Mouse (Mus musculus) G1E (cell line): Measurements from ENCODE around the gene Pbld1. TPM values are rescaled to one million over a fixed set of nuclear protein-coding genes. Genes with fewer than 3 reads are reported as not detected.

Experiments used
- ATAC-seq: 2 replicates; pipeline ENCODE4 v1.8.0; 2016; ENCODE audit warnings: mild to moderate bottlenecking; ENCODE audit not compliant: insufficient number of reproducible peaks, poor library complexity, low FRiP score, severe bottlenecking; ENCODE audit errors: extremely low read depth
- DNase-seq: peaks from one replicate; pipeline ENCODE4 v3.0.0; 2012; ENCODE audit warnings: low spot score
- H3K27me3 ChIP-seq: 2 replicates; pipeline ENCODE4 v1.6.1; 2012; ENCODE audit warnings: mild to moderate bottlenecking, low read length, inconsistent platforms; ENCODE audit not compliant: insufficient read depth
- H3K36me3 ChIP-seq: replicated peaks from 2 replicates; pipeline ENCODE3; 2012; ENCODE audit warnings: mild to moderate bottlenecking, inconsistent platforms
- H3K4me1 ChIP-seq: 2 replicates; pipeline ENCODE4 v1.6.1; 2012; ENCODE audit warnings: low read depth, low read length, inconsistent platforms, mixed read lengths; ENCODE audit not compliant: insufficient read depth
- H3K4me3 ChIP-seq: 2 replicates; pipeline ENCODE4 v1.5.1; 2012; ENCODE audit warnings: low read depth, mild to moderate bottlenecking, inconsistent platforms, low read length, moderate library complexity, mixed read lengths
- H3K9me3 ChIP-seq: replicated peaks from 2 replicates; pipeline ENCODE4 v1.6.1; 2012; ENCODE audit warnings: inconsistent platforms
- CTCF ChIP-seq: IDR thresholded peaks from 2 replicates; pipeline ENCODE4 v1.5.1; 2012; ENCODE audit warnings: low read depth, low read length, inconsistent platforms, mixed read lengths
- GATA1 ChIP-seq: IDR thresholded peaks from 2 replicates; pipeline ENCODE4 v1.6.1; 2012; ENCODE audit warnings: borderline replicate concordance, low read length, inconsistent platforms, mixed read lengths
- GATA2 ChIP-seq: IDR thresholded peaks from 2 replicates; pipeline ENCODE4 v1.6.1; 2012; ENCODE audit warnings: low read depth, low read length, inconsistent platforms, borderline replicate concordance
- POLR2AphosphoS5 ChIP-seq: IDR thresholded peaks from 2 replicates; pipeline ENCODE4 v1.6.1; 2012; ENCODE audit warnings: low read depth, low read length, inconsistent platforms; ENCODE audit not compliant: insufficient replicate concordance
- TAL1 ChIP-seq: conservative IDR thresholded peaks from 2 replicates; pipeline ENCODE4 v1.6.1; 2012; ENCODE audit warnings: low read depth, low read length, inconsistent platforms, mixed read lengths
- polyA plus RNA-seq: library from polyadenylated mRNA; stranded (reverse); fragments of >175 nt; gene quantifications from 2 replicates; pipeline ENCODE4 v1.2.3, GENCODE M21; 2012
- total RNA-seq, 2 experiments: library from RNA; stranded (forward) in 1 of 2; stranded (reverse) in 1 of 2; fragments of 200-1000 nt in 1 of 2; fragments of >200 nt in 1 of 2; fragmentation: Nextera tagmentation in 1 of 2; gene quantifications; 2 replicates each; pipeline ENCODE4 v1.2.3; 2014 to 2017

Gene Pbld1
- total and polyA plus RNA-seq, 3 experiments = 0.33 TPM; not detected in 2

DNA sequence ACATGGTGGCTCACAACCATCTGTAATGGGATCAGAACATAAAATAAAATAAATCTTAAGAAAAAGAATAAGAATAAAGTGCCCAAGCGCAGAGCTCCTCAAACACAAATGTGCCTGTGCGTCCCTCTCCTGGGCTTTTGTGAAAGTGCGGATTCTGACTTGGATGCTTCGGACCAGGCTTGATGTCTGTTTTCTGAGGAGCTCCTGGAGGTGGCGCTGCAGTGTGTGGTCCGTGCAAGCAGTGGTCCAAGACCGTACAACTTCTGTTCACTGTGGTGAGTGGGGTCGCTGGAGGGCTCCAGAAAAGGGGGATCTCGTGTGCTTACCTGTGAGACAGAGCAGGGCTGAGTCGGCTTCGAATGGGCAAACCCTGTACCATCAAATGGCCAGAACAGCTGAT is 65.4 kb downstream of the Pbld1 start:
- ATAC-seq = no peak
- no peak for DNase-seq

DNA sequence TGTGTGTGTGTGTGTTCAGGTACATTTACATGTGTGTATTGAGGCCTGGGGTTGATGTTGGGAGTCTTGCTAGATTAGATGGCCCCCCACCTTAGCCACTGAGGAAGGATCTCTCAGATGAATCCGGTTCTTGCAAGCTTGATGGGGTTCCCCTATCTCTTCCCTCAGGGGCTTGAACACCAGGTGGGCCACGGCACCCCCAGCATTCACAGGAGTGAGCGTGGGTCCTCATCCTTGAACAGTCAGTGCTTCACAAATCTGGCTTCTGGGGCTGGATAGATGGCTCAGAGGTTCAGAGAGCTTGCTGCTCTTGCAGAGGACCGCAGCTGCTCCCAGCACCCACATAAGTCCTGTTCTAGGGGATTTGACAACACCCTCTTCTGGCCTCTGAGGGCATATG is 66.2 kb downstream of the Pbld1 start:
- no peak for ATAC-seq
- no peaks in the 10 kb centered on the region for H3K9me3 ChIP-seq
- TF ChIP-seq GATA1 (no peak), TAL1 (no peak), POLR2AphosphoS5 (no peak), GATA2 (no peak), CTCF (no peak)

More for the DNA sequence above, 65.4 kb downstream of the Pbld1 start:
- Histone ChIP-seq H3K4me1 (no peaks in the 10 kb centered on the region), H3K4me3 (no peak overlapping the region), H3K27me3 (no peaks in the 10 kb centered on the region), H3K36me3 (no peaks in the 10 kb centered on the region), H3K9me3 (no peaks in the 10 kb centered on the region)
- TF ChIP-seq TAL1 (no peak), CTCF (no peak), GATA2 (no peak), GATA1 (no peak), POLR2AphosphoS5 (no peak)

DNA sequence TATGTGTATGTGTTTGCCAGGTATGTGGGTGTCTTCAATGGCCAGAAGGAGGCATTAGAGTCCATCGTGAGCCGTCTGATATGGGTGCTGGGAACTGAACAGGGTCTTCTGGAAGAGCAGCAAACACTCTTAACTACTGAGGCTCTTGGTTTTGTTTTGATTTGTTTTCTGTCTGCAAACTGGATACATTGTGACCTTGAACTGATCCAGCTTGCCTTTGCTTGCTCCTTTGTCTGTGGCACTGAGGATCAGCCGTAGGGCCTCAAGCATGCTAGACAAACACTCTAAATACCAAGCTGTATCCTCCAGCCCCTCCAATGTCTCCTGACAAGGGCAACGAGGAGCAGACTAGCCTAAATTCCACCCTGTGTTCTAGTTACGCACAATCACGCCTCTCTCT is 67.2 kb downstream of the Pbld1 start:
- H3K36me3 ChIP-seq = no peaks in the 10 kb centered on the region
- H3K4me3 ChIP-seq = no peak overlapping the region
- no peaks in the 10 kb centered on the region for H3K4me1 ChIP-seq
- ATAC-seq (no peak), DNase-seq (no peak)
- no peaks in the 10 kb centered on the region for H3K9me3 ChIP-seq
- TF ChIP-seq GATA2 = no peak
- TF ChIP-seq CTCF = no peak
- TF ChIP-seq GATA1 = no peak
- no peak for TF ChIP-seq TAL1
- no peak for TF ChIP-seq POLR2AphosphoS5
- no peaks in the 10 kb centered on the region for H3K27me3 ChIP-seq

More for the DNA sequence above, 66.2 kb downstream of the Pbld1 start:
- Histone ChIP-seq H3K4me1 (no peaks in the 10 kb centered on the region), H3K4me3 (no peak overlapping the region), H3K27me3 (no peaks in the 10 kb centered on the region), H3K36me3 (no peaks in the 10 kb centered on the region)
- DNase-seq = no peak

Other genes starting within 250 kb of the Pbld1 start
- gene Tet1, start 151.2 kb upstream of the Pbld1 start, total RNA-seq (2014; fragmentation: Nextera tagmentation) = not detected in 2 replicates
- gene Tet1, start 151.2 kb upstream of the Pbld1 start, total RNA-seq (2017) = 0.29 and 0.44 TPM in 2 replicates
- gene Tet1, start 151.2 kb upstream of the Pbld1 start, polyA plus RNA-seq = not detected in 2 replicates
- 14.0 and 14.7 TPM in 2 replicates for gene Slc25a16, start 139.5 kb upstream of the Pbld1 start, total RNA-seq (2014; fragmentation: Nextera tagmentation)
- 12.1 and 14.2 TPM in 2 replicates for gene Slc25a16, start 139.5 kb upstream of the Pbld1 start, total RNA-seq (2017)
- 7.2 and 9.7 TPM in 2 replicates for gene Slc25a16, start 139.5 kb upstream of the Pbld1 start, polyA plus RNA-seq
- 21.3 and 25.4 TPM in 2 replicates for gene Dna2, start 113.1 kb upstream of the Pbld1 start, total RNA-seq (2014; fragmentation: Nextera tagmentation)
- gene Dna2, start 113.1 kb upstream of the Pbld1 start, total RNA-seq (2017) = 21.4 and 24.5 TPM in 2 replicates
- gene Dna2, start 113.1 kb upstream of the Pbld1 start, polyA plus RNA-seq = 8.0 and 9.6 TPM in 2 replicates
- 4.7 and 6.5 TPM in 2 replicates for gene Rufy2, start 79.9 kb upstream of the Pbld1 start, total RNA-seq (2014; fragmentation: Nextera tagmentation)
- 5.8 and 5.9 TPM in 2 replicates for gene Rufy2, start 79.9 kb upstream of the Pbld1 start, total RNA-seq (2017)
- 0.47 and 0.57 TPM in 2 replicates for gene Rufy2, start 79.9 kb upstream of the Pbld1 start, polyA plus RNA-seq
- 12.2 and 26.2 TPM in 2 replicates for gene Hnrnph3, start 35.9 kb upstream of the Pbld1 start, total RNA-seq (2014; fragmentation: Nextera tagmentation)
- 16.9 and 28.8 TPM in 2 replicates for gene Hnrnph3, start 35.9 kb upstream of the Pbld1 start, total RNA-seq (2017)
- 7.3 and 7.8 TPM in 2 replicates for gene Hnrnph3, start 35.9 kb upstream of the Pbld1 start, polyA plus RNA-seq
- gene Pbld2, start 35.8 kb upstream of the Pbld1 start, total RNA-seq (2014; fragmentation: Nextera tagmentation) = not detected in 2 replicates
- gene Pbld2, start 35.8 kb upstream of the Pbld1 start, total RNA-seq (2017) = 0.23 TPM in 1 of 2 replicates, not detected in the other
- not detected in 2 replicates for gene Pbld2, start 35.8 kb upstream of the Pbld1 start, polyA plus RNA-seq
- gene Atoh7, start 39.5 kb downstream of the Pbld1 start, total RNA-seq (2014; fragmentation: Nextera tagmentation) = not detected in 2 replicates
- not detected in 2 replicates for gene Atoh7, start 39.5 kb downstream of the Pbld1 start, total RNA-seq (2017)
- gene Atoh7, start 39.5 kb downstream of the Pbld1 start, polyA plus RNA-seq = not detected in 2 replicates
- gene Mypn, start 143.8 kb downstream of the Pbld1 start, total RNA-seq (2014; fragmentation: Nextera tagmentation) = not detected in 2 replicates
- not detected in 2 replicates for gene Mypn, start 143.8 kb downstream of the Pbld1 start, total RNA-seq (2017)
- gene Mypn, start 143.8 kb downstream of the Pbld1 start, polyA plus RNA-seq = not detected in 2 replicates
- gene Herc4, start 183.6 kb downstream of the Pbld1 start, total RNA-seq (2014; fragmentation: Nextera tagmentation) = 45.9 and 62.3 TPM in 2 replicates
- 32.7 and 32.9 TPM in 2 replicates for gene Herc4, start 183.6 kb downstream of the Pbld1 start, total RNA-seq (2017)
- 5.8 and 6.7 TPM in 2 replicates for gene Herc4, start 183.6 kb downstream of the Pbld1 start, polyA plus RNA-seq